17 mouse cellular contexts compared by ENCODE assay signal in genomic region chr5:92694316-92694995, GRCm38 (mm10). TPM values are rescaled to one million over a fixed set of nuclear protein-coding genes. Genes with fewer than 3 reads are reported as not detected.
DNase-seq lines count a peak whose midpoint lies in the region; ATAC-seq and TF ChIP-seq lines count a peak whose summit lies in the region.
"Had no signal": no experiment of that assay in that cellular context is flagged by ENCODE, and none has a peak within 500 bp of the region (broad histone marks: within the 10 kb centered on the region; RNA-seq: fewer than 3 reads in every experiment).

No protein-coding gene starts in this region.

- H3K9me3 ChIP-seq in forebrain, embryonic 15.5 days = no peaks in the 10 kb centered on the region
- peaks cover 12% of the 10 kb centered on the region for H3K9me3 ChIP-seq in forebrain, embryonic 10.5 days
- H3K9me3 ChIP-seq in heart, postnatal 0 days (replicated peaks; ENCODE audit: control insufficient read depth, low read length) = no peaks in the 10 kb centered on the region
- no peaks in the 10 kb centered on the region for H3K9me3 ChIP-seq in lung, embryonic 15.5 days

- DNase-seq in forebrain, embryonic 10.5 days (ENCODE audit: extremely low spot score, low spot score) = no peak
- DNase-seq in heart, postnatal 0 days (ENCODE audit: low spot score) = peak; percentile 59
- DNase-seq in heart, postnatal 14 days = no peak
- DNase-seq in lung, postnatal 25 days (ENCODE audit: low spot score) = no peak
- DNase-seq in lung, postnatal 10 days = peak; percentile 67
- DNase-seq in urinary bladder, adult 2 months (ENCODE audit: low spot score) = no peak
- DNase-seq: cerebellum, postnatal 25 days; kidney, adult 11 months; kidney, postnatal 25 days; layer of hippocampus, adult 9-11 months; liver; retina, postnatal 1 day; thymus, adult 18-20 months had no signal

- no peak for ATAC-seq in forebrain, embryonic 15.5 days (replicated peaks)
- peak; percentile 81 for ATAC-seq in heart, postnatal 0 days (ENCODE audit: insufficient read depth, low read depth)
- ATAC-seq in lung, embryonic 15.5 days (ENCODE audit: borderline replicate concordance, extremely low read depth, low FRiP score, low TSS enrichment) = peak; percentile 50; the same call in 1 of the 2 replicates
- ATAC-seq: activated CD4-positive, CD25-positive, alpha-beta regulatory T cell, adult 4 months had no signal

- intact Hi-C loops in heart, postnatal 14 days (cut with DNase I) = no loop called here

- H3K36me3 ChIP-seq in forebrain, embryonic 15.5 days = no peaks in the 10 kb centered on the region
- H3K36me3 ChIP-seq in forebrain, embryonic 10.5 days (replicated peaks) = peaks cover 34% of the 10 kb centered on the region
- no peaks in the 10 kb centered on the region for H3K36me3 ChIP-seq in heart, postnatal 0 days (replicated peaks; ENCODE audit: control insufficient read depth, insufficient read depth, low read length)
- H3K36me3 ChIP-seq in lung, embryonic 15.5 days = no peaks in the 10 kb centered on the region

- no peak for TF ChIP-seq EP300 in heart, postnatal 0 days (IDR thresholded peaks at IDR 0.05; ENCODE audit: low read depth)

- WGBS in forebrain, embryonic 15.5 days = 29% methylated on average over 10 of the region's 10 CpGs
- WGBS in forebrain, embryonic 10.5 days = 87% methylated on average over 10 of the region's 10 CpGs
- WGBS in heart, postnatal 0 days = 42% methylated on average over 10 of the region's 10 CpGs
- WGBS in lung, embryonic 15.5 days = 42% methylated on average over 10 of the region's 10 CpGs

- H3K4me1 ChIP-seq in forebrain, embryonic 15.5 days = peaks cover 26% of the 10 kb centered on the region
- peaks cover 40% of the 10 kb centered on the region for H3K4me1 ChIP-seq in forebrain, embryonic 10.5 days
- peaks cover 28% of the 10 kb centered on the region for H3K4me1 ChIP-seq in heart, postnatal 0 days (ENCODE audit: control insufficient read depth, insufficient read depth)
- H3K4me1 ChIP-seq in lung, embryonic 15.5 days = peaks cover 35% of the 10 kb centered on the region

- H3K9ac ChIP-seq in forebrain, embryonic 15.5 days (replicated peaks) = no peak overlapping the region
- no peak overlapping the region for H3K9ac ChIP-seq in heart, postnatal 0 days (replicated peaks; ENCODE audit: low read depth, low read length)
- H3K9ac ChIP-seq in lung, embryonic 15.5 days = no peak overlapping the region

- no peak for TF ChIP-seq CTCF in heart, postnatal 0 days (IDR thresholded peaks at IDR 0.05; ENCODE audit: low read depth)

- H3K27ac ChIP-seq in forebrain, embryonic 15.5 days (replicated peaks) = peak overlapping the region; percentile 33; the same call in 1 of the 2 replicates
- no peak overlapping the region for H3K27ac ChIP-seq in forebrain, embryonic 10.5 days
- H3K27ac ChIP-seq in heart, postnatal 0 days (ENCODE audit: low read depth) = peak overlapping the region; percentile 73
- peak overlapping the region; percentile 71 for H3K27ac ChIP-seq in lung, embryonic 15.5 days

- no peak overlapping the region for H3K4me2 ChIP-seq in forebrain, embryonic 15.5 days (replicated peaks)
- H3K4me2 ChIP-seq in heart, postnatal 0 days (ENCODE audit: low read depth, low read length) = no peak overlapping the region
- H3K4me2 ChIP-seq in lung, embryonic 15.5 days = no peak overlapping the region

- no peak overlapping the region for H3K4me3 ChIP-seq in forebrain, embryonic 15.5 days
- no peak overlapping the region for H3K4me3 ChIP-seq in forebrain, embryonic 10.5 days
- no peak overlapping the region for H3K4me3 ChIP-seq in heart, postnatal 0 days (ENCODE audit: low read depth, low read length)
- no peak overlapping the region for H3K4me3 ChIP-seq in lung, embryonic 15.5 days

- no peaks in the 10 kb centered on the region for H3K27me3 ChIP-seq in forebrain, embryonic 15.5 days
- no peaks in the 10 kb centered on the region for H3K27me3 ChIP-seq in forebrain, embryonic 10.5 days (ENCODE audit: poor library complexity, severe bottlenecking)
- H3K27me3 ChIP-seq in heart, postnatal 0 days (ENCODE audit: control insufficient read depth, insufficient read depth, low read length) = no peaks in the 10 kb centered on the region
- H3K27me3 ChIP-seq in lung, embryonic 15.5 days = no peaks in the 10 kb centered on the region

RNA-seq across cellular contexts. Expression of gene Shroom3, which starts 11.2 kb away (rescaled TPM):
- 2.4 and 2.9 TPM in 2 replicates for polyA plus RNA-seq in forebrain, embryonic 15.5 days (2015; fragmentation: Nextera tagmentation; extraction: Ambion mirVana)
- 8.1 and 9.1 TPM in 2 replicates for polyA plus RNA-seq in forebrain, embryonic 10.5 days (2016; fragmentation: Nextera tagmentation; extraction: Ambion mirVana)
- total RNA-seq in heart, postnatal 0 days (2014; rRNA removed; ENCODE audit: low replicate concordance) = 72.4 and 76.9 TPM in 2 replicates
- 11.6 and 13.3 TPM in 2 replicates for polyA plus RNA-seq in heart, postnatal 0 days (2015; fragmentation: Nextera tagmentation; extraction: Ambion mirVana)
- total RNA-seq in heart, postnatal 14 days (2021) = 10 to 100 TPM; 33.4 to 37.7 TPM
- polyA plus RNA-seq in lung, embryonic 15.5 days (2015; fragmentation: Nextera tagmentation; extraction: Ambion mirVana) = 5.3 and 5.4 TPM in 2 replicates
- polyA plus RNA-seq in urinary bladder, adult 2 months (2012; rRNA removed) = 26.5 and 37.7 TPM in 2 replicates
- total RNA-seq: neutrophil, adult 5-6 weeks had no signal
- polyA plus RNA-seq: activated CD4-positive, CD25-positive, alpha-beta regulatory T cell, adult 4 months had no signal

RNA-seq across cellular contexts. Expression of gene Ccdc158, which starts 19.4 kb away (rescaled TPM):
- 0.45 and 0.75 TPM in 2 replicates for polyA plus RNA-seq in forebrain, embryonic 15.5 days (2015; fragmentation: Nextera tagmentation; extraction: Ambion mirVana)
- polyA plus RNA-seq in forebrain, embryonic 10.5 days (2016; fragmentation: Nextera tagmentation; extraction: Ambion mirVana) = 0.86 and 1.4 TPM in 2 replicates
- 1.7 TPM in 1 of 2 replicates, not detected in the other for total RNA-seq in heart, postnatal 0 days (2014; rRNA removed; ENCODE audit: low replicate concordance)
- 0.27 and 0.45 TPM in 2 replicates for polyA plus RNA-seq in heart, postnatal 0 days (2015; fragmentation: Nextera tagmentation; extraction: Ambion mirVana)
- total RNA-seq in heart, postnatal 14 days (2021) = not detected
- polyA plus RNA-seq in lung, embryonic 15.5 days (2015; fragmentation: Nextera tagmentation; extraction: Ambion mirVana) = 2.1 and 2.5 TPM in 2 replicates
- polyA plus RNA-seq in urinary bladder, adult 2 months (2012; rRNA removed) = 1.2 and 1.3 TPM in 2 replicates
- polyA plus RNA-seq: activated CD4-positive, CD25-positive, alpha-beta regulatory T cell, adult 4 months had no signal

Comparison
In these comparisons a context has a peak if more than half of its experiments do, and no peak if none do; other contexts are left out.
1. DNase-seq: peak in heart, postnatal 0 days (single experiment) and lung, postnatal 10 days (single experiment); none in forebrain, embryonic 10.5 days (single experiment), heart, postnatal 14 days (0 of 2), lung, postnatal 25 days (single experiment) and urinary bladder, adult 2 months (single experiment).